Mouse (Mus musculus) spleen, adult 2 months (tissue): ENCODE data around the gene Wdr27.

Experiments used
- CTCF ChIP-seq: fragments of 200-500 bp; IDR thresholded peaks from 2 replicates; pipeline ENCODE4 v1.5.1; 2011; ENCODE audit warnings: mild to moderate bottlenecking, inconsistent platforms; ENCODE audit not compliant: insufficient read depth, insufficient read length, insufficient replicate concordance; ENCODE audit errors: extremely low read depth
- POLR2A ChIP-seq: fragments of 200-500 bp; IDR thresholded peaks from 2 replicates; pipeline ENCODE4 v1.6.1; 2011; ENCODE audit warnings: low read depth, low read length, inconsistent platforms

GRCm38 (mm10) chr17:14806808-14807207, 136.2 kb downstream of the Wdr27 start:
- TF ChIP-seq POLR2A (no peak), CTCF (no peak)
